Mouse (Mus musculus) midbrain, postnatal 0 days (tissue): ENCODE results near the gene Acap1. TPM values are rescaled to one million over a fixed set of nuclear protein-coding genes. Genes with fewer than 3 reads are reported as not detected.

Experiments used
- ATAC-seq: fragments of 200-750 bp; cut with Nextera tagmentation; 2 replicates; pipeline ENCODE4 v1.8.0; 2017; ENCODE audit warnings: moderate number of reproducible peaks, mild to moderate bottlenecking, moderate TSS enrichment, moderate library complexity; ENCODE audit not compliant: low FRiP score
- DNase-seq: peaks from one replicate; pipeline ENCODE4 v3.0.0-alpha.2; 2015; ENCODE audit warnings: low spot score
- H3K27ac ChIP-seq: fragments of 300-500 bp; sonication (generic); 2 replicates; pipeline ENCODE4 v1.5.1; 2014; ENCODE audit warnings: low read depth, mild to moderate bottlenecking, low read length, mixed read lengths
- H3K27me3 ChIP-seq: fragments of 300-500 bp; sonication (generic); 2 replicates; pipeline ENCODE4 v1.6.1; 2014; ENCODE audit warnings: low read length, control low read depth, mixed read lengths; ENCODE audit not compliant: insufficient read depth
- H3K36me3 ChIP-seq: fragments of 300-500 bp; sonication (generic); 2 replicates; pipeline ENCODE4 v1.6.1; 2014; ENCODE audit warnings: low read length, control low read depth, mixed read lengths; ENCODE audit not compliant: insufficient read depth
- H3K4me1 ChIP-seq: fragments of 300-500 bp; sonication (generic); 2 replicates; pipeline ENCODE4 v1.6.1; 2014; ENCODE audit warnings: mild to moderate bottlenecking, control low read depth, antibody characterized with exemption, low read length, mixed read lengths; ENCODE audit not compliant: insufficient read depth
- H3K4me2 ChIP-seq: fragments of 300-500 bp; sonication (generic); 2 replicates; pipeline ENCODE4 v1.6.1; 2014; ENCODE audit warnings: low read depth, mild to moderate bottlenecking, low read length, mixed read lengths; ENCODE audit not compliant: poor library complexity, severe bottlenecking
- H3K4me3 ChIP-seq: fragments of 300-500 bp; sonication (generic); 2 replicates; pipeline ENCODE4 v1.5.1; 2014; ENCODE audit warnings: low read depth, mild to moderate bottlenecking, low read length, moderate library complexity
- H3K9ac ChIP-seq: fragments of 300-500 bp; sonication (generic); replicated peaks from 2 replicates; pipeline ENCODE4 v1.6.1; 2014; ENCODE audit warnings: mild to moderate bottlenecking, low read length, moderate library complexity, mixed read lengths; ENCODE audit not compliant: poor library complexity, severe bottlenecking
- H3K9me3 ChIP-seq: fragments of 300-500 bp; sonication (generic); 2 replicates; pipeline ENCODE4 v1.6.1; 2016; ENCODE audit warnings: low read length, control low read depth
- CTCF ChIP-seq: IDR thresholded peaks from 2 replicates; pipeline ENCODE4 v1.5.1; 2016; ENCODE audit warnings: antibody characterized with exemption, mild to moderate bottlenecking
- WGBS: fragments of 180-500 bp; shearing (Covaris S2); extraction: QIAGEN DNeasy Blood & Tissue Kit; methylation state at CpG from one replicate; pipeline ENCODE4 v1.1.7; 2014; 5-methylcytosine and 5-hydroxymethylcytosine counted together
- polyA plus RNA-seq: library from polyadenylated mRNA; unstranded; fragments of >200 nt; fragmentation: Nextera tagmentation; extraction: Ambion mirVana; gene quantifications from 2 replicates; pipeline ENCODE4 v1.2.1, GENCODE M21; 2015
- total RNA-seq: library from RNA; depleted of rRNA; stranded (reverse); fragments of >200 nt; gene quantifications from 2 replicates; pipeline ENCODE4 v1.2.3, GENCODE M21; 2014

Gene Acap1
- total and polyA plus RNA-seq, 2 experiments from 2014 or later: 0.14 TPM; not detected in 1

DNA sequence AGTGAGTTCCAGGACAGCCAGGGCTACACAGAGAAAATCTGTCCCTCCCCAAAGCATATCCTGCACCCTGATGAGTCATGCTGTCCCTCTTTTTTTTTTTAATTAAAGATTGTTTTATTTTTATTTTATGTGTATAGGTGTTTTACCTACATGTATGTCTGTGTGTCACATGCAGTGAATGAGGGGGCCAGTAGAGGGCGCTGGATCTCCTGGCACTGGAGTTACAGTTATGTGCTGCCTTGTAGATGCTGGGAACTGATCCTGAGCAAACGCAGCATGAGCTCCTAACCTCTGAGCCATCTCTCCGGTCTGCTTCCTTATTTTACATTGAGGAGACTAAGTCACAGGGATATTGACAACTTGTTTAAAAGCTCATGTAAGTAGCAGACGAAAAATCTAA, 12.3 kb downstream of the Acap1 start:
- no peaks in the 10 kb centered on the region for H3K4me1 ChIP-seq
- H3K36me3 ChIP-seq: no peaks in the 10 kb centered on the region
- no peak for DNase-seq
- 65% methylated on average over 4 of the region's 4 CpGs for WGBS
- no peak overlapping the region for H3K4me3 ChIP-seq
- no peak overlapping the region for H3K4me2 ChIP-seq
- peak; percentile 60 for TF ChIP-seq CTCF
- no peaks in the 10 kb centered on the region for H3K9me3 ChIP-seq
- no peak for ATAC-seq
- no peaks in the 10 kb centered on the region for H3K27me3 ChIP-seq
- H3K27ac ChIP-seq: no peak overlapping the region
- no peak overlapping the region for H3K9ac ChIP-seq

DNA sequence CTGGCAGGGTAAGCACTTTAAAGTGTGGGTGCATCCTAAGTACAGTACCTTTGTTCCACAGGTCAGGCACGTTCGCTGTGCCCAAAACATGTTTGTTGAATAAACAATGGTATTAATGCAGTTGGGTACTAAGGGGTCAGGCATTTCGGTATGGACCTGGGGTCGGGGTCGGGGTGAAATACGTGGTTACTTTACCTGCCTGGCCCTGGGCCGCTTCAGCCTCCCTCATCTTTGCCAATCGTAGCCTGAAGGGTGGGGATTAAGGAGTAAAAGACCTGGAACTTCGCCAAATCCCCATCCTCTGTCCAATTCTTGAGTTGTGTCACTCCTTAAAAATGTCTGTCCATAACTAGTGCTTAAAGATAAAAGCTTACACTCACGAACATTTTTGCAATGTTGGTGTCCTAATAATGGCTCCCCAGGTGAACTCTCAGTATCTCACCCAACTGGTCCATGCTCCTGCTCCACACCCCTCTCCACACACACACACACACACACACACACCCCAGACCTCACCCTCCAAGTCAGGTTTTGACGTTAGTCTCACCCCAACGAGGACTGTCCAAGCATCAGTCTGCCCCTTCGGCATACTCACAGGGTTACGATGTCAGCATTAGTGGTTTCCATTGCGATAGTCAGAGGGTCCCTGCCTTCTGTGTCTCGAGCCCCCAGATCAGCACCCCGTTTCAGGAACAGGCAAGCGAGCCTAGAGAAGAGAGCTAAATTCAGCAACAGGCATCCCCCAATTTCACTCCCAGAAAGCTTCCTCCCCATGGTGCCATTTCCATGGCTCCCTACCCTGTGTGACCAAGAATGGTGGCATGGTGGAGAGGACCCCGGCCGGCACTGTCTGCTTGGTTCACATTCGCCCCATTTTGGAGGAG, 13.3 kb downstream of the Acap1 start:
- ATAC-seq: no peak
- Histone ChIP-seq H3K4me3 (peak overlapping the region; percentile 46), H3K4me2 (peak overlapping the region; percentile 78), H3K27me3 (no peaks in the 10 kb centered on the region), H3K27ac (no peak overlapping the region), H3K36me3 (no peaks in the 10 kb centered on the region), H3K4me1 (no peaks in the 10 kb centered on the region), H3K9ac (no peak overlapping the region), H3K9me3 (no peaks in the 10 kb centered on the region)
- WGBS: 61% methylated on average over 21 of the region's 21 CpGs
- no peak for TF ChIP-seq CTCF
- DNase-seq: no peak

- Histone ChIP-seq H3K27me3 (no peaks in the 10 kb centered on the region), H3K4me2 (peak within 1 kb of the TSS; percentile 78), H3K27ac (peak within 1 kb of the TSS; percentile 43; the same call in 1 of the 2 replicates), H3K36me3 (no peaks in the 10 kb centered on the region), H3K4me1 (no peaks in the 10 kb centered on the region), H3K4me3 (peak within 1 kb of the TSS; percentile 46), H3K9ac (peak within 1 kb of the TSS; percentile 50), H3K9me3 (no peaks in the 10 kb centered on the region)
- WGBS: under 1% methylated on average over 44 of the region's 46 CpGs
- peak; percentile 38 for TF ChIP-seq CTCF
- ATAC-seq (peak; percentile 79), DNase-seq (peak; percentile 71)
These were observed 14.3 kb downstream of the Acap1 start, which contains the start of gene Kctd11 for GRCm38 (mm10) chr11:69880853-69881603. TSS of gene Kctd11 (minus strand) at chr11:69881406.

DNA sequence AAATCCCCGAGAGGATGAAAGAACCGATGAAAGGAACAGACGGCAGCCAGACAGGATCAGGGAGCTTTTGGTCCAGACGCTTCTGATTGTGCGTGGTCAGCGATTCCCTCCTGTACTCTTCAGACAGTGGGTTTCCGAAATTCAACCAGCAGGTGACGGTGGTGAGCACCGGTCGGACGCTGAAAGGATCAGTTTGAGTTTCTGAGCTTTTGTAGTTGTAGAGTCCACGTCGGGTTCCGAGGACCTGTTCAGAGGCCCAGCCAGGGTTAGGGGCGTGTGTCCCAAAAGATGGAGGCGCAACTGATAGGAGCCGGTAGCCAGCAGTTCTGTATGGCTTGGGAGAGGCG, 14.9 kb downstream of the Acap1 start:
- no peaks in the 10 kb centered on the region for H3K36me3 ChIP-seq
- peak overlapping the region; percentile 50 for H3K9ac ChIP-seq
- H3K4me2 ChIP-seq: peak overlapping the region; percentile 78
- DNase-seq (peak; percentile 74), ATAC-seq (peak; percentile 22; the same call in 1 of the 2 replicates)
- peak overlapping the region; percentile 46 for H3K4me3 ChIP-seq
- no peaks in the 10 kb centered on the region for H3K27me3 ChIP-seq
- H3K9me3 ChIP-seq: no peaks in the 10 kb centered on the region
- H3K27ac ChIP-seq: peak overlapping the region; percentile 43; the same call in 1 of the 2 replicates
- peak; percentile 86 for TF ChIP-seq CTCF
- no peaks in the 10 kb centered on the region for H3K4me1 ChIP-seq
- 2% methylated on average over 18 of the region's 18 CpGs for whole genome bisulfite sequencing

DNA sequence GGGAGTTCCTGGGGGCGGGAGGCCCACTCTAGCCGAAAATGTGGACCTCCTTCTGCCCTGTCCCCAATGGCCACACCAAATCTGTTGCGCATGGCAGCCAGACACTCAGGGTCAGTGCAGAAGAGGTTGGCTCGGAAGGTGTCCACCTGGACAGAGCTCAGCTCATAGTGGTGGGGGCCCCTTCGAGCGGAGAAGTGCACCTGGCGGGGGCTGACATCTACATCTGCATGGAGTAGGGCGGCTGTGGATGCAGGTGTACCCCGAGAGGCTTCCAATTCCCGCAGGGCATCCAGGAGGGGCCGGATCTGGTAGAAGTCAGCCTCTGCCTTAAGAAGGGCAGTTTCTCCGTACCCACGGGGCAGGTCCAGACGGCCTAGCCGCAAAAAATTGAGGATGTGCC, 15.6 kb downstream of the Acap1 start:
- ATAC-seq: no peak
- H3K9me3 ChIP-seq: no peaks in the 10 kb centered on the region
- H3K27me3 ChIP-seq: no peaks in the 10 kb centered on the region
- H3K36me3 ChIP-seq: no peaks in the 10 kb centered on the region
- TF ChIP-seq CTCF: no peak
- H3K4me1 ChIP-seq: no peaks in the 10 kb centered on the region
- H3K4me2 ChIP-seq: peak overlapping the region; percentile 78
- H3K4me3 ChIP-seq: no peak overlapping the region
- DNase-seq: no peak
- H3K9ac ChIP-seq: no peak overlapping the region
- whole genome bisulfite sequencing: 63% methylated on average over 15 of the region's 15 CpGs
- H3K27ac ChIP-seq: no peak overlapping the region

DNA sequence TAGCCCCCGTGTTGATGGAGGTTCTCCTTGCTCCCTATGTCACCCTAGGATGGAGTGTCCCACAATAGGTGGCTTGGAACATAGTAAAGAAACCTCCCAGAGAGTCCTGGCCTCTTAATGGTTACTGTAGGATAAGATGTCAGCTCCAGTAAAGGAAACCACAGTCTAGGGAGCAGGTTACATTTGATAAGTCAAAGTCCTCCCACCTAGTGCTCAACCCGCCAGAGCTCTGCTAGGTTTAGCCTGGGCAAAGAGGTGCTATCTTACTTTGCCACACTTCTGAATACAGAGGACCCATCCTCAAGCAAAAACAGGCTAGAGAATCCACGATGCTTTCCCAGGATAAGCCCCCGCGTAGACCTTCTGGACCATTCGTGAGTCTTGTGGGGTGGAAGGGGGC, 16.4 kb downstream of the Acap1 start:
- H3K36me3 ChIP-seq: no peaks in the 10 kb centered on the region
- H3K4me2 ChIP-seq: no peak overlapping the region
- 93% methylated on average over 6 of the region's 6 CpGs for WGBS

More for the DNA sequence above, 16.4 kb downstream of the Acap1 start:
- Histone ChIP-seq H3K4me3 (no peak overlapping the region), H3K9me3 (no peaks in the 10 kb centered on the region), H3K4me1 (no peaks in the 10 kb centered on the region), H3K27ac (no peak overlapping the region), H3K9ac (no peak overlapping the region), H3K27me3 (no peaks in the 10 kb centered on the region)
- ATAC-seq (no peak), DNase-seq (no peak)
- TF ChIP-seq CTCF: no peak
